Mouse (Mus musculus) cerebellum, adult 2 months (tissue): Measurements from ENCODE around the gene Olfr1359. TPM values are rescaled to one million over a fixed set of nuclear protein-coding genes. Genes with fewer than 3 reads are reported as not detected.

ENCODE experiments used
- DNase-seq, 2 experiments: peaks; one replicate each; pipeline ENCODE4 v3.0.0; 2021
- H3K27ac ChIP-seq: fragments of 200-500 bp; 2 replicates; pipeline ENCODE4 v1.5.1; 2012; ENCODE audit warnings: low read length, control low read depth, inconsistent platforms; ENCODE audit not compliant: insufficient read depth
- H3K27me3 ChIP-seq: fragments of 200-500 bp; 2 replicates; pipeline ENCODE4 v1.6.1; 2012; ENCODE audit warnings: inconsistent platforms, mild to moderate bottlenecking, low read length, moderate library complexity; ENCODE audit not compliant: control insufficient read depth, insufficient read depth
- H3K4me1 ChIP-seq: fragments of 200-500 bp; 2 replicates; pipeline ENCODE4 v1.6.1; 2011; ENCODE audit warnings: low read length; ENCODE audit not compliant: control insufficient read depth, insufficient read depth
- H3K4me3 ChIP-seq: fragments of 200-500 bp; replicated peaks from 2 replicates; pipeline ENCODE3; 2011; ENCODE audit warnings: mild to moderate bottlenecking, low read depth, low read length, control low read depth; ENCODE audit not compliant: insufficient read depth
- CTCF ChIP-seq: fragments of 200-500 bp; IDR thresholded peaks from 2 replicates; pipeline ENCODE4 v1.5.1; 2011; ENCODE audit warnings: low read depth, mild to moderate bottlenecking, control low read depth, low read length, moderate library complexity, borderline replicate concordance; ENCODE audit not compliant: insufficient read depth
- POLR2A ChIP-seq: fragments of 200-500 bp; IDR thresholded peaks from 2 replicates; pipeline ENCODE4 v1.6.1; 2011; ENCODE audit warnings: low read length, control low read depth, borderline replicate concordance; ENCODE audit not compliant: insufficient read depth
- WGBS: fragments of 180-500 bp; shearing (Covaris S2); methylation state at CpG from one replicate; pipeline ENCODE4 v1.1.7; 2018; 5-methylcytosine and 5-hydroxymethylcytosine counted together
- polyA plus RNA-seq: library from polyadenylated mRNA; depleted of rRNA; stranded (reverse); fragments of >200 nt; gene quantifications from 2 replicates; pipeline ENCODE4 v1.2.3, GENCODE M21; 2012; rRNA removed

The Olfr1359 gene
- polyA plus RNA-seq = not detected in 2 replicates

DNA sequence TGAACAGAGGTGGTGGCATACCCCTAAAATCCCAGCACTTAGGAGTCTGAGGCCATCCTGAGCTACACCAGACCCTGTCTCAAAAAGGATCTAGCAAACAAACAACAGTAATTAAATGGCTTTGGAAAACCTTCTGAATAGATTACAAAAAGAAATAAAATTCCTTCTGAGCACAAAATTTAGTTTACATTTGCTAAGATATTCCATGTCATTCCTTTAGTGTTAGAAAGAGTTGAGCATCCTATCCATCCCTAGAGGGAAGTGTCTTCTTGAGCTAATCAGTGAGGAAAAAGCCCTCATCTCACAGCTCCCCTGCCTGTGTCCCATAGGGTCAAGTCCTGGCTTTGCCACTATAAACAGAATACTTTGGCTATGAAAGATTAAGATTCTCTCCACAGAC, at the start of gene Olfr1359:
Gene Olfr1359 (plus strand): TSS at position 301 of the 400 bp plus-strand sequence.
- Histone ChIP-seq H3K27ac (no peak within 1 kb of the TSS), H3K4me3 (no peak within 1 kb of the TSS), H3K27me3 (no peaks in the 10 kb centered on the region), H3K4me1 (no peaks in the 10 kb centered on the region)
- TF ChIP-seq POLR2A = no peak
- no peak for TF ChIP-seq CTCF
- DNase-seq = no peak

DNA sequence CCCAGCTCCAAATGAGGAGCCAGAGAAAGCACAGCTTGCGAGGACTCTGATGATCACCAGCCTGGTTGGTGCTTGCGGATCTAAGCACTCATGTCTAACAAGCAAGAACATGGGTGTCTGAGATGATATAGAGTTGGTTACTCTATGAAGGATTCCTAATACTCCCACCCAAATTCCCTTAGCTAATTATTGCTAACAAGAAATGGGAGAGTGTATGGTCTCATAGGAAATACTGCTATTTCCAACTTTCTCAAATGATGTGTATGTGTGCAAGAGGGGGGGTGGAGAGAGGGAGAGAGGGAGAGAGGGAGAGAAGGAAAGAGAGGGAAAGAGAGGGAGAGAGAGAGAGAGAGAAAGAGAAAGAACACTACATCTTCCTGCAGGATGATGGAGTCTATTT, 34.6 kb upstream of the Olfr1359 start, which contains the start of gene Olfr1361:
Gene Olfr1361 (minus strand): TSS at position 101 of the 400 bp plus-strand sequence.
- Histone ChIP-seq H3K27me3 (no peaks in the 10 kb centered on the region), H3K4me3 (no peak within 1 kb of the TSS), H3K4me1 (no peaks in the 10 kb centered on the region), H3K27ac (no peak within 1 kb of the TSS)
- DNase-seq = no peak
- 75% methylated on average over 2 of the region's 2 CpGs for WGBS
- TF ChIP-seq POLR2A (no peak), CTCF (no peak)

DNA sequence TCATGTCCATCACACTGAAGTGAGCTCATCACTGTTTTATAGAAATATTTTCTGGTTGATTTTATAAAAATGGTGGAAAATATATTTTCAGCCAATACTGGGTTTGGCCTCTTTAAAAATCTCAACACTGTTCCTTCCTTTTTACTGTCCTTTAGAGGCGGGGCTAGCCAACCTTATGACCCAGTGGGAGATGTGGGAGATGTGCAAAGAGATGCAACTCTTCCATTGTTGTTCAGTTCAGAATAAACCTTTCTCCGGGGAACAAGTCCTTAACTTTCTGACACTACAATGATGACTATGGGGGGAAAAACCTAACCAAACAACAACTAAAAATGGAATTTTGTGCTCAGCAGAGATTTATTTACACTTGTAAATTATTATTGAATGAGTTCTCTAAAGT, 20.6 kb upstream of the Olfr1359 start, which contains the start of gene Olfr1360:
Gene Olfr1360 (minus strand): TSS at position 101 of the 400 bp plus-strand sequence.
- DNase-seq = no peak
- no peaks in the 10 kb centered on the region for H3K27me3 ChIP-seq
- no peak within 1 kb of the TSS for H3K27ac ChIP-seq
- TF ChIP-seq POLR2A = no peak
- no peak for TF ChIP-seq CTCF
- WGBS = 81% methylated on average over 2 of the region's 2 CpGs
- no peak within 1 kb of the TSS for H3K4me3 ChIP-seq
- H3K4me1 ChIP-seq = no peaks in the 10 kb centered on the region

DNA sequence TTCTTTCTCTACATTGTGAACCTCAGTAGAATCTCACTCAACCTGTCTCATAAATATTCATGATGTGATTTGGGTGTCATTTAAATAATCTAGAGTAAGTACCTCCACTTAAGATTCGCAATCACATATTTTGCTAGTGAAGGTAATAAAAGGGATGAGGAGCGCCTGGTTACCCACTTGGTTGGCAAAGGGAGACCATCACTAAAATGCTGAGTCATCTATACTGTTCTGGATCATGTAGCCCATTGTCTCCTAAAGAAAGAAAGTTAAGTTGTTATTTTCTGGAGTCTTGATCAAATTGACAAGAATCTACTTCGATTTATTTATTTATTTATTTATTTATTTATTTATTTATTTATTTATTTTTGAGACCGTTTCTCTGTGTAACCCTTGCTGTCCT, 8.8 kb downstream of the Olfr1359 start:
- TF ChIP-seq POLR2A = no peak
- no peak for TF ChIP-seq CTCF

DNA sequence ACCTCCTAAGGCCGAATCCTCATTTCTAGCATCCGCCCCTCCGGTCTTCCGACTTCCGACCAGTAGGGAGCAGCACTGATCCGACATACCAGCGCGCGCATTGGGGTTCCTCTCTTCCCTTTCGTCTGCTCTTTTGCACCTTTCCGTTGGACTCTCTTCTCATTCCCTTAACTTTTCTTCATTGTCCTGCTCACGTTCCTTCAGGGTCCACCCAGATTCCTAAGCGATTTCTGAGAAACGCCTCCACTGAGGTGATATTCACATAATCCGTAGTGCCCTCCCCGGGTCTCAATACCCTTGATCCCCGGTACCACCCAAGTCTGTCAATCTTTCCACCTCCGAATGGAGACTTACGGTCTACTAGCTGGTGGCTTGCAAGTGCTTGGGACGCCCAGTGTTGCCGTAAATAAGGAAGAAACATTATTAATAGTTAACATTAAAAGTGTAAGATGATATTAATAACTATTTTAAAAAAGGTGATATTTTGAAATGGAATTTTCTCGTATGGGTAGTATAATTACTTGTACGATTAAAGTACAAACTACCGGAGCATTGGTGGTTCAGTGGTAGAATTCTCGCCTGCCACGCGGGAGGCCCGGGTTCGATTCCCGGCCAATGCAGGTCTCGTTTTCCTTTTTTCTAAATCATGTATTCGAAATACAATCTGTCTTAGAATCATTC, 12.3 kb downstream of the Olfr1359 start:
- no peak for TF ChIP-seq POLR2A
- peak; percentile 76 for TF ChIP-seq CTCF
- Histone ChIP-seq H3K27me3 (no peaks in the 10 kb centered on the region), H3K4me1 (no peaks in the 10 kb centered on the region)

More for the DNA sequence above, 8.8 kb downstream of the Olfr1359 start:
- Histone ChIP-seq H3K4me3 (no peak overlapping the region), H3K27me3 (no peaks in the 10 kb centered on the region), H3K4me1 (no peaks in the 10 kb centered on the region), H3K27ac (no peak overlapping the region)
- 71% methylated on average over 4 of the region's 4 CpGs for WGBS
- DNase-seq = no peak

GRCm38 (mm10) chr13:21710821-21711525, 13.1 kb downstream of the Olfr1359 start:
- Histone ChIP-seq H3K4me3 (peak overlapping the region; percentile 92), H3K27ac (no peak overlapping the region), H3K4me1 (no peaks in the 10 kb centered on the region), H3K27me3 (no peaks in the 10 kb centered on the region)
- TF ChIP-seq CTCF (no peak), POLR2A (no peak)
- WGBS = 4% methylated on average over 22 of the region's 22 CpGs
- DNase-seq = peak; percentile 79 to 84

More for the DNA sequence above, 12.3 kb downstream of the Olfr1359 start:
- WGBS = under 1% methylated on average over 32 of the region's 32 CpGs
- Histone ChIP-seq H3K4me3 (peak overlapping the region; percentile 92), H3K27ac (no peak overlapping the region)
- DNase-seq = peak; percentile 86 to 92

DNA sequence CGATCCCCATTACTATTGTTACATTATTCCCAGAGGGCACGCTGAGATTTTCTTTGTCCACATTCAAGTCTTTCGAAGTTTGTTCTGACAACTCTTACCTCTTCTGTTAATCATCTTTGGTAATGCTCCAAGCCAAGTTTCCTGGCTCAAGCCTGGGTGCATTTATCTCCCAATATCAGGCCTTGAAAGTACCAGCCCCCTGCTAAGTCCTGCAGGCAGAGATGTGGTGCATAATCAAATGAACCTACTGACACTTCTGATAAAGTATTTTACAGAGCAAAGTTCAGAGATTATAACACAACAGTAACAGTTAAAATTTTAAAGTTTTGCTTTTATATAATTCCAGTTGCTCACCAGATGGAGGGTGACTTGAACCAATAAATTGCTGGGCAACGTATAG, 13.8 kb downstream of the Olfr1359 start:
- TF ChIP-seq POLR2A (no peak), CTCF (no peak)
- Histone ChIP-seq H3K27me3 (no peaks in the 10 kb centered on the region), H3K4me1 (no peaks in the 10 kb centered on the region), H3K27ac (no peak overlapping the region), H3K4me3 (no peak overlapping the region)
- DNase-seq = no peak
- WGBS = 33% methylated on average over 4 of the region's 4 CpGs
